Mouse (Mus musculus) adipocyte (in vitro differentiated cells): ENCODE results near the gene Amd1.
"Not testable (repeated sequence)": the region's sequence is repeated elsewhere in the genome, so short reads cannot be mapped to it uniquely, and the experiment has no call there.

ENCODE experiments used
- DNase-seq: peaks from one replicate; pipeline ENCODE4 v3.0.0-alpha.2; 2016; ENCODE audit warnings: low spot score

The Amd1 gene

GRCm38 (mm10) chr10:40301181-40302075 is 558 bp downstream of the Amd1 start:
- DNase-seq, result not testable (repeated sequence)

GRCm38 (mm10) chr10:40300648-40301171 is 1.3 kb downstream of the Amd1 start:
- DNase-seq, result peak; percentile 94

GRCm38 (mm10) chr10:40292640-40293039 is 9.3 kb downstream of the Amd1 start:
- DNase-seq, result no peak

- DNase-seq, result no peak
These were observed 15.2 kb downstream of the Amd1 start for GRCm38 (mm10) chr10:40286767-40287166.

- DNase-seq, result no peak
These were observed 16.4 kb downstream of the Amd1 start for GRCm38 (mm10) chr10:40285571-40285970.

- DNase-seq, result no peak
These were observed 17.0 kb downstream of the Amd1 start for GRCm38 (mm10) chr10:40284997-40285396.

GRCm38 (mm10) chr10:40284179-40284831 is 17.7 kb downstream of the Amd1 start:
- DNase-seq, result no peak

- DNase-seq, result no peak
These were observed 18.4 kb downstream of the Amd1 start for GRCm38 (mm10) chr10:40283636-40284035.

- DNase-seq, result no peak
These were observed 20.4 kb downstream of the Amd1 start for GRCm38 (mm10) chr10:40281565-40281964.

GRCm38 (mm10) chr10:40278317-40278716 is 23.7 kb downstream of the Amd1 start:
- DNase-seq, result no peak

- DNase-seq, result no peak
These were observed 26.0 kb downstream of the Amd1 start for GRCm38 (mm10) chr10:40275991-40276390.

- DNase-seq, result no peak
These were observed 28.0 kb downstream of the Amd1 start for GRCm38 (mm10) chr10:40273938-40274337.

GRCm38 (mm10) chr10:40271216-40271615 is 30.8 kb downstream of the Amd1 start:
- DNase-seq, result no peak

GRCm38 (mm10) chr10:40264920-40265319 is 37.1 kb downstream of the Amd1 start:
- no peak for DNase-seq

- DNase-seq, result peak; percentile 65
These were observed 38.3 kb downstream of the Amd1 start for GRCm38 (mm10) chr10:40263691-40264090.

- DNase-seq, result no peak
These were observed 39.8 kb downstream of the Amd1 start for GRCm38 (mm10) chr10:40262200-40262599.

GRCm38 (mm10) chr10:40260305-40260704 is 41.7 kb downstream of the Amd1 start:
- no peak for DNase-seq

GRCm38 (mm10) chr10:40259542-40259941 is 42.4 kb downstream of the Amd1 start:
- DNase-seq, result no peak

GRCm38 (mm10) chr10:40258976-40259375 is 43.0 kb downstream of the Amd1 start:
- peak; percentile 81 for DNase-seq

GRCm38 (mm10) chr10:40258401-40258966 is 43.5 kb downstream of the Amd1 start:
- DNase-seq, result peak; percentile 91

- peak; percentile 92 for DNase-seq
These were observed 44.4 kb downstream of the Amd1 start, which contains the start of gene Gtf3c6 for GRCm38 (mm10) chr10:40257414-40258255. Gene Gtf3c6 (minus strand): TSS chr10:40258108.

- peak; percentile 68 for DNase-seq
These were observed 45.3 kb downstream of the Amd1 start for GRCm38 (mm10) chr10:40256716-40257115.
